Mouse (Mus musculus) forebrain, embryonic 16.5 days (tissue): ENCODE results near the gene Cass4. TPM values are rescaled to one million over a fixed set of nuclear protein-coding genes. Genes with fewer than 3 reads are reported as not detected.

Experiments used
- ATAC-seq: fragments of 200-750 bp; cut with Nextera tagmentation; 2 replicates; pipeline ENCODE4 v1.8.0; 2017; ENCODE audit warnings: mild to moderate bottlenecking, moderate library complexity
- H3K27ac ChIP-seq: fragments of 300-500 bp; sonication (generic); 2 replicates; pipeline ENCODE4 v1.5.1; 2014; ENCODE audit warnings: low read length, control low read depth
- H3K27me3 ChIP-seq: fragments of 300-500 bp; sonication (generic); replicated peaks from 2 replicates; pipeline ENCODE4 v1.6.1; 2014; ENCODE audit warnings: low read length; ENCODE audit not compliant: control insufficient read depth, insufficient read depth
- H3K36me3 ChIP-seq: fragments of 300-500 bp; sonication (generic); 2 replicates; pipeline ENCODE4 v1.6.1; 2014; ENCODE audit not compliant: control insufficient read depth, insufficient read depth
- H3K4me1 ChIP-seq: fragments of 300-500 bp; sonication (generic); replicated peaks from 2 replicates; pipeline ENCODE4 v1.6.1; 2014; ENCODE audit warnings: low read length; ENCODE audit not compliant: control insufficient read depth, insufficient read depth
- H3K4me2 ChIP-seq: fragments of 300-500 bp; sonication (generic); 2 replicates; pipeline ENCODE4 v1.6.1; 2014; ENCODE audit warnings: mild to moderate bottlenecking, low read length, control low read depth
- H3K4me3 ChIP-seq: fragments of 300-500 bp; sonication (generic); replicated peaks from 2 replicates; pipeline ENCODE4 v1.5.1; 2014; ENCODE audit warnings: mild to moderate bottlenecking, low read length, control low read depth
- H3K9ac ChIP-seq: fragments of 300-500 bp; sonication (generic); replicated peaks from 2 replicates; pipeline ENCODE4 v1.6.1; 2014; ENCODE audit warnings: low read depth, low read length, control low read depth
- H3K9me3 ChIP-seq: fragments of 300-500 bp; sonication (generic); 2 replicates; pipeline ENCODE4 v1.6.1; 2016; ENCODE audit warnings: low read length; ENCODE audit not compliant: control insufficient read depth
- WGBS: fragments of 180-500 bp; shearing (Covaris S2); extraction: QIAGEN DNeasy Blood & Tissue Kit; methylation state at CpG from one replicate; pipeline ENCODE4 v1.1.7; 2014; 5-methylcytosine and 5-hydroxymethylcytosine counted together
- polyA plus RNA-seq: library from polyadenylated mRNA; unstranded; fragments of >200 nt; fragmentation: Nextera tagmentation; extraction: Ambion mirVana; gene quantifications from 2 replicates; pipeline ENCODE4 v1.2.1, GENCODE M21; 2015

The Cass4 gene
- polyA plus RNA-seq, 1 experiment from 2014 or later, result 0.13 TPM

- H3K9me3 ChIP-seq, result no peaks in the 10 kb centered on the region
- peaks cover 15% of the 10 kb centered on the region for H3K4me1 ChIP-seq
- no peak for ATAC-seq
- H3K36me3 ChIP-seq, result peaks cover 23% of the 10 kb centered on the region
- H3K27ac ChIP-seq, result no peak overlapping the region
- no peak overlapping the region for H3K4me2 ChIP-seq
- H3K27me3 ChIP-seq, result no peaks in the 10 kb centered on the region
- no peak overlapping the region for H3K9ac ChIP-seq
- no peak overlapping the region for H3K4me3 ChIP-seq
- 93% methylated on average over 4 of the region's 4 CpGs for WGBS
Measured at GRCm38 (mm10) chr2:172445617-172446016, 52.0 kb downstream of the Cass4 start.

- Histone ChIP-seq H3K27ac (no peak overlapping the region), H3K4me3 (no peak overlapping the region), H3K27me3 (no peaks in the 10 kb centered on the region), H3K9ac (no peak overlapping the region), H3K9me3 (no peaks in the 10 kb centered on the region), H3K4me1 (0 out of 2 replicates have a peak, but pooled peaks cover 2% of the 10 kb centered on the region), H3K4me2 (no peak overlapping the region), H3K36me3 (peaks cover 34% of the 10 kb centered on the region)
- no peak for ATAC-seq
- 92% methylated on average over 6 of the region's 6 CpGs for WGBS
Measured at GRCm38 (mm10) chr2:172447317-172447716, 53.7 kb downstream of the Cass4 start.

- Histone ChIP-seq H3K4me1 (no peaks in the 10 kb centered on the region), H3K4me3 (no peak overlapping the region), H3K27ac (no peak overlapping the region), H3K4me2 (no peak overlapping the region), H3K9me3 (no peaks in the 10 kb centered on the region), H3K36me3 (peaks cover 34% of the 10 kb centered on the region), H3K9ac (no peak overlapping the region), H3K27me3 (no peaks in the 10 kb centered on the region)
- no peak for ATAC-seq
- WGBS, result 91% methylated on average over 4 of the region's 4 CpGs
Measured at GRCm38 (mm10) chr2:172448329-172448728, 54.7 kb downstream of the Cass4 start.

GRCm38 (mm10) chr2:172450640-172451039 lies 57.0 kb downstream of the Cass4 start:
- peaks cover 36% of the 10 kb centered on the region for H3K36me3 ChIP-seq
- WGBS, result 92% methylated on average over 6 of the region's 6 CpGs
- no peak for ATAC-seq

GRCm38 (mm10) chr2:172452031-172452430 lies 58.4 kb downstream of the Cass4 start:
- Histone ChIP-seq H3K4me3 (no peak overlapping the region), H3K4me2 (no peak overlapping the region), H3K27ac (no peak overlapping the region), H3K36me3 (peaks cover 28% of the 10 kb centered on the region), H3K9ac (no peak overlapping the region), H3K27me3 (no peaks in the 10 kb centered on the region), H3K9me3 (no peaks in the 10 kb centered on the region), H3K4me1 (no peaks in the 10 kb centered on the region)
- WGBS, result 96% methylated on average over 4 of the region's 4 CpGs
- ATAC-seq, result no peak

More at GRCm38 (mm10) chr2:172450640-172451039, 57.0 kb downstream of the Cass4 start:
- H3K4me3 ChIP-seq, result no peak overlapping the region
- no peaks in the 10 kb centered on the region for H3K4me1 ChIP-seq
- H3K27ac ChIP-seq, result no peak overlapping the region
- no peak overlapping the region for H3K9ac ChIP-seq
- H3K4me2 ChIP-seq, result no peak overlapping the region
- H3K9me3 ChIP-seq, result no peaks in the 10 kb centered on the region
- no peaks in the 10 kb centered on the region for H3K27me3 ChIP-seq

GRCm38 (mm10) chr2:172452458-172452857 lies 58.9 kb downstream of the Cass4 start:
- WGBS, result 96% methylated on average over 10 of the region's 10 CpGs
- no peak for ATAC-seq
- no peak overlapping the region for H3K9ac ChIP-seq
- no peak overlapping the region for H3K4me2 ChIP-seq
- no peaks in the 10 kb centered on the region for H3K9me3 ChIP-seq
- H3K27me3 ChIP-seq, result no peaks in the 10 kb centered on the region
- H3K36me3 ChIP-seq, result peaks cover 26% of the 10 kb centered on the region
- H3K4me3 ChIP-seq, result no peak overlapping the region
- no peak overlapping the region for H3K27ac ChIP-seq
- H3K4me1 ChIP-seq, result no peaks in the 10 kb centered on the region

GRCm38 (mm10) chr2:172458496-172458895 lies 64.9 kb downstream of the Cass4 start, which contains the start of gene Gcnt7:
Gene Gcnt7 (minus strand): TSS chr2:172458596.
- Histone ChIP-seq H3K27me3 (no peaks in the 10 kb centered on the region), H3K27ac (no peak within 1 kb of the TSS), H3K9me3 (no peaks in the 10 kb centered on the region), H3K4me1 (no peaks in the 10 kb centered on the region), H3K36me3 (peaks cover 4% of the 10 kb centered on the region; the same call in 1 of the 2 replicates), H3K4me2 (no peak within 1 kb of the TSS), H3K9ac (no peak within 1 kb of the TSS), H3K4me3 (no peak within 1 kb of the TSS)
- ATAC-seq, result no peak
- 87% methylated on average over 11 of the region's 11 CpGs for WGBS

- H3K4me2 ChIP-seq, result no peak overlapping the region
- H3K27ac ChIP-seq, result no peak overlapping the region
- 85% methylated on average over 2 of the region's 2 CpGs for WGBS
- H3K36me3 ChIP-seq, result peaks cover 7% of the 10 kb centered on the region; the same call in 1 of the 2 replicates
- H3K4me1 ChIP-seq, result no peaks in the 10 kb centered on the region
- H3K27me3 ChIP-seq, result no peaks in the 10 kb centered on the region
- H3K9ac ChIP-seq, result no peak overlapping the region
- no peak for ATAC-seq
- no peaks in the 10 kb centered on the region for H3K9me3 ChIP-seq
- no peak overlapping the region for H3K4me3 ChIP-seq
Measured at GRCm38 (mm10) chr2:172460647-172461046, 67.1 kb downstream of the Cass4 start.

GRCm38 (mm10) chr2:172462813-172463212 lies 69.2 kb downstream of the Cass4 start:
- peaks cover 4% of the 10 kb centered on the region for H3K4me1 ChIP-seq
- no peaks in the 10 kb centered on the region for H3K27me3 ChIP-seq
- no peak for ATAC-seq
- no peak overlapping the region for H3K4me2 ChIP-seq
- no peak overlapping the region for H3K9ac ChIP-seq
- peaks cover 7% of the 10 kb centered on the region; the same call in 1 of the 2 replicates for H3K36me3 ChIP-seq
- WGBS, result 96% methylated on average over 4 of the region's 4 CpGs
- H3K9me3 ChIP-seq, result no peaks in the 10 kb centered on the region
- no peak overlapping the region for H3K27ac ChIP-seq
- H3K4me3 ChIP-seq, result no peak overlapping the region
